Mouse (Mus musculus): Measurements from ENCODE around the gene Kbtbd4.

DNA sequence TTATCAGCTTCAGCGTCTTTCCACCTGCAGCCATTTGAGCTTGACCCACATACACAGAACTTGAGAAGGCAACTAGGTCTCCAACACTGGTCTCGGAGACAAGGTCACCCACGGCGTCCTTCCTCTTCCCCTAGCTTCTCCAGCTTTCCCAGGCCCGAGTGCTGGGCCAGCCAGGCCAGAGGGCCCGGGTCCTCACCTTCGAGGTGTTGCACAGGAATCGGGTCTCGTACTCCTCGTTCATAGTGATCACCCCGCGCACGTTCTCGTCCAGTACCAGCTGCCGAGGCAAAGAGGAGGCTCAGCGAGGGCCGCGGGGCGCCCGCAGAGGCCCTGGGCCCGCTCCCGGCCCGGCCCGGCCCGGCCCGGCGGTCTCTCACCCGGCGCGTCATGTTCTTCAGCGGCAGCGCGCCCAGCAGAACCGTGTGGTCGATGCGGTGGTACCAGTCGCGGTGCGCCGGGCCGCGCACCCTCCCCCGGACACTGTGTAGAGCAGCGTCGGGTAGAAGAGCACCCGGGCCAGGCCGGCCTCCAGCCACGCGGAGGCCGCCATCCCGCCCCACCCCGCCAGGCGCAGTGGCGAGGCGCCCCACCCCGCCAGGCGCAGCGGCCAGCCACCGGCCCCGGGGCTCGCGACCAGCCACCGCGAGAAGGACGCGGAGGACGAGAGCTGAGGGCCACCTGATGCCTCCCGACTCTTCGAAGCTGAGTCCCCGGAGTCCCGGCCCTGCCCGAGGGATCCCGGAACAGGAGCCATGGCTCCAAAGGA is 12.9 kb downstream of the Kbtbd4 start:
- no peak for TF ChIP-seq CTCF (IDR thresholded peaks at IDR 0.05; ENCODE audit: low read depth)
- TF ChIP-seq EP300 (IDR thresholded peaks at IDR 0.05; ENCODE audit: low read depth) = no peak
